20 mouse cellular contexts compared by ENCODE assay signal in genomic region chr17:30678523-30678922, GRCm38 (mm10).
"Had no signal": no experiment of that assay in that cellular context is flagged by ENCODE, and none has a peak within 500 bp of the region (broad histone marks: within the 10 kb centered on the region; RNA-seq: fewer than 3 reads in every experiment).

No protein-coding gene starts in this region.

- H3K27me3 ChIP-seq: liver, embryonic 15.5 days; midbrain, embryonic 12.5 days; neural tube, embryonic 13.5 days; neural tube, embryonic 15.5 days had no signal

- H3K4me2 ChIP-seq: liver, embryonic 15.5 days; lung, embryonic 14.5 days; midbrain, embryonic 12.5 days; neural tube, embryonic 13.5 days; neural tube, embryonic 15.5 days had no signal

- H3K9ac ChIP-seq: liver, embryonic 15.5 days; lung, embryonic 14.5 days; midbrain, embryonic 12.5 days; neural tube, embryonic 13.5 days; neural tube, embryonic 15.5 days had no signal

- H3K4me1 ChIP-seq: liver, embryonic 15.5 days; midbrain, embryonic 10.5 days; midbrain, embryonic 12.5 days; neural tube, embryonic 13.5 days; neural tube, embryonic 15.5 days had no signal

- ATAC-seq: midbrain, embryonic 16.5 days had no signal

- H3K4me3 ChIP-seq: liver, embryonic 15.5 days; midbrain, embryonic 10.5 days; midbrain, embryonic 12.5 days; myocyte; neural tube, embryonic 13.5 days; neural tube, embryonic 15.5 days had no signal

- H3K9me3 ChIP-seq: liver, embryonic 15.5 days; midbrain, embryonic 10.5 days; midbrain, embryonic 12.5 days; neural tube, embryonic 13.5 days; neural tube, embryonic 15.5 days had no signal

- H3K27ac ChIP-seq: liver, embryonic 15.5 days; midbrain, embryonic 10.5 days; midbrain, embryonic 12.5 days; neural tube, embryonic 13.5 days; neural tube, embryonic 15.5 days had no signal

- H3K36me3 ChIP-seq: liver, embryonic 15.5 days; midbrain, embryonic 10.5 days; midbrain, embryonic 12.5 days; neural tube, embryonic 13.5 days; neural tube, embryonic 15.5 days had no signal

- DNase-seq: lung, adult 18-20 months; lung, embryonic 14.5 days; lung, postnatal 10 days; lung, postnatal 4 days; midbrain, embryonic 14.5 days; retina, postnatal 1 day; right cerebral cortex, adult 18-20 months; right cerebral cortex, postnatal 25 days; right cerebral cortex, postnatal 4 days; spleen, adult 18-20 months; thymus, adult 18-20 months; thymus, postnatal 14 days; thymus, postnatal 36 days had no signal
